Mouse (Mus musculus) embryonic fibroblast, embryonic 13.5 days (primary cell): ENCODE results near the gene Plb1.

ENCODE experiments used
- CTCF ChIP-seq: IDR thresholded peaks from 2 replicates; pipeline ENCODE4 v1.5.1; 2011; ENCODE audit warnings: mild to moderate bottlenecking, control low read depth, low read length, moderate library complexity, borderline replicate concordance; ENCODE audit not compliant: insufficient read depth
- POLR2A ChIP-seq: IDR thresholded peaks from 2 replicates; pipeline ENCODE4 v1.6.1; 2011; ENCODE audit warnings: low read depth, mild to moderate bottlenecking, control low read depth, low read length, moderate library complexity

GRCm38 (mm10) chr5:32282345-32282744 lies 49.8 kb downstream of the Plb1 start:
- TF ChIP-seq CTCF: no peak
- no peak for TF ChIP-seq POLR2A
